Mouse (Mus musculus) T-helper 17 cell (primary cell): ENCODE results near the gene Tmco1.

ENCODE experiments used
- in situ Hi-C, 2 experiments: fragments of 300-600 bp; cut with MboI, MseI; formaldehyde crosslinking; loops; 1 replicate in 1 of 2; 2 replicates in 1 of 2; pipeline ENCODE4 v1.15.1; 2025; ENCODE audit warnings: high pct_unique_total_duplicates in 2 of 2

Gene Tmco1

DNA sequence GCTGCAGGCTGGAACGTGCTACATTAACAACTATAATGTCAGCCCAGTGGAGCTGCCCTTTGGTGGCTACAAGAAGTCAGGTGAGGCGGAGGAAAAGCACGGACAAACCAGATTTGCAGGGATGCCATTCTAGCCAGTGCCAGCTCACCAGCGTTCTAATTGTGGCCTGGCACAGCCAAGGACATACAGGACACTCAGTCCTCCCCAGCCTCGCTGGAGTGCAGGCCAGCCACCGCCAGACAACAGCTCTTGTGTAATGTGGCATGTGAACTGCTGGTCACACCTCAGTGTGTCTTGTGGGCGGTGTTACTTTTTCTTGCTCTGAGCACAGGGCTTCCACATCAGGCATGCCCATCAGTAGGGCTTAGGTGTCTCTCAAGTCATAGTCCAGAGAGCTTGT, 57.6 kb downstream of the Tmco1 start:
- in situ Hi-C loops: loop anchor here in 1 of 2 experiments (25.0 kb wide), 1 partner anchor 954 kb away; the partner anchor contains the start of gene Pogk

DNA sequence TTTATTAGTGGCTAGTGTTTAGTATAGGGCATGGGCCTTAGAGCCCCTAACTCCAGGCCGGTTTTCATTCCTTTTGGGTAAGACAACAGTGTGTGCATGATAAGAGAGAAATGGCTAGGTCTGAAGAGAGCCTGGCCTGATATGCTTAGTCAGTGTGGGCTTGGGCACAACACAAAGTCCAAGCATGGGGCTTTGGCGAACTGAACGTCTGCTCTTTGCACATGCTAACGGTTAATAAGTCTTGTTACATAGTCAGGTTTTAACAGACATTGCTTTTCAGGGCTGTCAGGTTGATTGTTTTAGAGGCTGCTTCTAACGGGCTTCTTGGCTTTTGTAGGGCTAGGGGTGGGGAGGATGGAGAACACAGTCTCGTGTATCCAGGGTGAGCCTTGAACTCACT, 58.4 kb downstream of the Tmco1 start:
- in situ Hi-C loops: loop anchor here in 1 of 2 experiments (25.0 kb wide), 1 partner anchor 954 kb away; the partner anchor contains the start of gene Pogk

DNA sequence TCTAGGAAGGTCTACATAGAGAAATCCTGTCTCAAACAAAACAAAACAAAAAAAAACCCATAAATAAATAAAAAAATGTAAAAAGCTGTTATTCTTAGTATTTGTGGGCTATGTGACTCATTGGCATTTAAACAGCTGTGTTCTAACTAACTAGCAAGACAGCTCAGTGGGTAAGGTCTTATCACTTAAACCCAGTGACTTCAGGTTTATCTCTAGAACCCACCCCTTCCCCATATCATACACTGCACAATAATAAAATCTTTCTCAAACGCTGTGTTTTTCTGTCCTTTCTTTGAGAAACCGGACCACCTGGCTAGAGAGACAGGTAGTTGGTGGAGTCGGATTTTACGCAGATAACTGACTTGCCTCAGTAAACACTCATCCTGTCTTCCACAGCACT, 59.8 kb downstream of the Tmco1 start:
- in situ Hi-C loops: loop anchor here in 1 of 2 experiments (25.0 kb wide), 1 partner anchor 956 kb away; the partner anchor contains the start of gene Pogk

- in situ Hi-C loops: loop anchor here in 1 of 2 experiments (25.0 kb wide), 1 partner anchor 956 kb away; the partner anchor contains the start of gene Pogk
Measured at GRCm38 (mm10) chr1:167368513-167368912, 60.3 kb downstream of the Tmco1 start.

DNA sequence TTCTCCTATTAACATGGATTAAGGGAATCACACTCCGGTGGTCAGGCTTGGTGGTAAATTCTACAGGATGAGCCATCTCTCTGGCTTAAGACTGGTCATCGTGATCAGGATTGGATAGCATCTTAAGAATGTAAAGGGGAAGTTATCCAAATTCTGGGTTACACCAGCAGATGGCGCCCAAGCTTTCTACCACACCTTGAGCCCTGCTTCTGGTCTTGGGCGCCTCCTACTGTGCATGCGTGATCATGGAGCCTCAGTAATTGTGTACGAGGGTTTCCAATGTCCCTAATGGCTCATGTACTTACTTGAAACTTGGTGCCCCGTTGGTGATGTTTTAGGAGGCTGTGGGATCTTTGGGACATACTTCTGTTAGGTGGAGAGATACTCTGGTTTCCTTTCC, 61.7 kb downstream of the Tmco1 start:
- in situ Hi-C loops: loop anchor here in 1 of 2 experiments (25.0 kb wide), 1 partner anchor 958 kb away; the partner anchor contains the start of gene Pogk

DNA sequence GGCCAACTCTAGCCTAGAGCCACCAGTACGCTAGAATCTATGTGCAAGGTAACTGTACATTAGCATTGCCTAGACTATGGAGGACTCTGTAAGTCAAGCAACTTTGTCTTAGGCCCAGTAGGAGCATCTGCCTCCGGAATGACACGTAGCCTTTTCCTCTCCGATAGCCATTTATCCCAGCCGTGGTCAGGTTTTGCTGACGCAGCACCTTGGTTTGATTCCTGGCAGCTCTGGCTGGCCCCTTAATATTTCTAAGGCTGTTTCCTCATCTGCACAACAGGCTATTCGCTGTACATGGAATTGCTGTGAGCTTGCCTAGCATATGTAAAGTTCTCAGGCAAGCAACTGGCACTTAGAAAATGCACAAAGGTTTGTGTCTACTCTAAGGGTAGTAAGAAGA, 64.6 kb downstream of the Tmco1 start:
- in situ Hi-C loops: loop anchor here in 1 of 2 experiments (25.0 kb wide), 1 partner anchor 960 kb away; the partner anchor contains the start of gene Pogk

- in situ Hi-C loops: loop anchor here in 1 of 2 experiments (25.0 kb wide), 1 partner anchor 962 kb away; the partner anchor contains the start of gene Pogk
Measured at GRCm38 (mm10) chr1:167374003-167374784, 66.0 kb downstream of the Tmco1 start.

DNA sequence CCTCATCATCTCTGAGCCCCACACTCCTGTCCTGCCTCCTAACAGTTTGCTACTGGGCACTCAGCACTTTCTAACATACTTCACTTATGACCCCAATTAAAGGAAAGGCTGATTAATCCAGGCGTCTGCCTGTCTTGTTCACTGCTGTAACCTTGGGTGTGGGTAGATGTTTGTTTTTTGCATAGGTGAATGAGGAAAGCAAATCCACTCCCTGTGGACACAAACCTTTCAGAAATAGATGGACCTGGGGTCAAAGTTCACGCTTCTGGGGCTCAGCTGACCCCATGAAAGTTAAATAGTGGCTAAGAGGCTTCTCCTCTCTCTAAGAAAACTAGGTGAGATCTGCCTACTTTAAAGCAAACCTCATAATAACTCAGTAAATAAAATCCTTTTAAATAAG, 66.8 kb downstream of the Tmco1 start:
- in situ Hi-C loops: loop anchor here in 1 of 2 experiments (25.0 kb wide), 1 partner anchor 963 kb away; the partner anchor contains the start of gene Pogk

DNA sequence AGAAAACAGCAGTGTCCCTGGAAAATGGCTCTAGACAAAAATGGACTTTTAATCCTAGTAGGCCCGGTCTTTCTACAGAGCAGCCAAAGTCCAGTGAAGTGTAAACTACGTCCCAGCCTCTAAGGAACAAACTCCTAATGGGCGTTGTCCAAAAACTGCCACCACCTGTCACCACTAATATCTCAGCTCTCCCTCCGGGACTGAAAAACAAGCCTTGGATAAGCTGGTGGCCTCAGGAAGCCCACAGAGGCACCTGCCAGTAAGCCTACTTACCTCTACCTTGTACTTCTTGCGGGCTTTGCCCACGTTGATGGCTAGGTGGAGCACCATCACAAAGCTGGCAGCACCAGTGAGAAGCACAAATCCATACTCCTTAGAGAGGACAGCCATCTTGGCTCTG, 69.8 kb downstream of the Tmco1 start:
- in situ Hi-C loops: no loop called here

DNA sequence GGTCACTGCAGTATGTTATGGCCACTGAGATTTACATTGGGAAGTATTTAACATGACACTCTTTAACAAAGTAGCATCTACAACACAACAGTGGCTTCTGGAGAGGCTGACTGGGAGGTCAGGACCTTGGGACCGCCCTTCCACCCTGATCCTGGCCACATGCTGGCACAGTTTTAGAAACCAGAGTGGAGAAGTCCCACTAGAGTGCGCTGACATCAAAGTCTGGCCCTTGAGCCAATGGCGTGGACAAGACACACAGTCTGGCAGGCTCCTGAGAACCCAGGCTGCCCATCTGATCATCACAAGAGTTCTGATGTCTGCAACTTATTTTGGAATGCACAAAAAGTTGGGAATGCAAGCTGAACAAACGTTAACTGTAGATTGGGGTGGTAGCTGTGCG, 71.6 kb downstream of the Tmco1 start:
- in situ Hi-C loops: no loop called here

GRCm38 (mm10) chr1:167380223-167380622, 72.0 kb downstream of the Tmco1 start:
- in situ Hi-C loops: no loop called here

- in situ Hi-C loops: no loop called here
Measured at GRCm38 (mm10) chr1:167381050-167382015, 73.2 kb downstream of the Tmco1 start.

DNA sequence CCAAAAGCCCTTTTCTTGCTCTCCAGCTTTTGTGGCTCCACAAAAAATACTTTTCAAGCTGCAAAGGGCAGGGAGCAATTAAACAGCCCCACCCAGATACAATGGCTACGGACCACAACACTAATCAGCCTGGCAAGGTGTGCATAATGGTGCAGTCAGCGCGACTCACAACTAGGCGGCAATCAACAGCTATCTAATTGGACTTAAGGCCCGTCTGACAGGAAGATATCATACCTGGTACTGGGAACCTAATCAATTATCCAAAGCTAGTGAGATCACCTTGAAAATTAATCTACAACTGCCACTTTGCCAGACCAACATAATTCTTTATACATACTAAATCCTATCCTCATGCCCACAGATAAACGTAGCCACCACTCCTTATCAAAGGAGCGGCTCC, 74.1 kb downstream of the Tmco1 start:
- in situ Hi-C loops: no loop called here

GRCm38 (mm10) chr1:167382763-167383162, 74.6 kb downstream of the Tmco1 start:
- in situ Hi-C loops: no loop called here

- in situ Hi-C loops: no loop called here
Measured at GRCm38 (mm10) chr1:167383178-167383577, 75.0 kb downstream of the Tmco1 start.
